In the genomic region with DNA sequence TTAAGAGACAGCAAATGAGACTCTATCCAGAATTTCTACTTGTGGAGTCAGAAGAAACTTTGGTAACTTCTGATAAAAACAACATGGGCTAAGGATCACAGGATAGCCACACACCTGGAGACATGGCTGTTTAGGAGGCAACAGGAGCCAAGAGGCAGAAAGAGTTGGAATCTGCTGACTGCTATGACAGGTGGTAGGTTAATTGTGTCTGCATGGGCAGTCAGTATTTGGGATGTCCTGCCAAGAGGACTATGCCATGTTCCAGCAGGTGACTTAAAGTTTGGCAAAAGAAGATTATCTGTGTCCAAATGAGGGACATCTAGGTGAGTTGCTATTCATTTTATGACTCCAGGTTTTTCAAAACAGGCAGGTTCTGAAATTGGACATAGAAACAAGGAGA, we compare ENCODE assay signal across 27 mouse cellular contexts. TPM values are rescaled to one million over a fixed set of nuclear protein-coding genes. Genes with fewer than 3 reads are reported as not detected.
DNase-seq lines count a peak whose midpoint lies in the region; ATAC-seq lines count a peak whose summit lies in the region.
"Had no signal": no experiment of that assay in that cellular context is flagged by ENCODE, and none has a peak within 500 bp of the region (broad histone marks: within the 10 kb centered on the region; RNA-seq: fewer than 3 reads in every experiment).

No protein-coding gene starts in this region.

- no peak overlapping the region for H3K27ac ChIP-seq in kidney, embryonic 15.5 days
- H3K27ac ChIP-seq: embryonic facial prominence, embryonic 10.5 days; embryonic facial prominence, embryonic 13.5 days; forebrain, embryonic 12.5 days; forebrain, embryonic 15.5 days; heart, embryonic 15.5 days; hindbrain, embryonic 10.5 days; hindbrain, embryonic 13.5 days; intestine, embryonic 15.5 days had no signal

- H3K36me3 ChIP-seq in kidney, embryonic 15.5 days, result no peaks in the 10 kb centered on the region
- H3K36me3 ChIP-seq: embryonic facial prominence, embryonic 10.5 days; embryonic facial prominence, embryonic 13.5 days; forebrain, embryonic 12.5 days; forebrain, embryonic 15.5 days; heart, embryonic 12.5 days; heart, embryonic 15.5 days; hindbrain, embryonic 10.5 days; hindbrain, embryonic 13.5 days; intestine, embryonic 15.5 days had no signal

- no peak for DNase-seq in cerebellum, postnatal 4 days (ENCODE audit: low spot score in 2 of 2)
- DNase-seq in brain, adult 2 months (ENCODE audit: low read depth, low spot score), result peak; percentile 23
- DNase-seq in cerebellum, adult 9-11 months, result peak; percentile 33
- peak; percentile 48 to 61 for DNase-seq in cerebellum, postnatal 25 days
- no peak for DNase-seq in layer of hippocampus, adult 9-10 months (ENCODE audit: low spot score)
- DNase-seq: adrenal gland, postnatal 10 days; adrenal gland, postnatal 36 days; embryo, embryonic 11 days; gastrocnemius, postnatal 25 days; heart, adult 18-20 months; heart, postnatal 10 days; heart, postnatal 36 days; kidney, adult 11 months had no signal

- ATAC-seq in cerebellum, adult (ENCODE audit: insufficient number of reproducible peaks, low FRiP score, low TSS enrichment), result peak; percentile 56; the same call in 1 of the 2 replicates
- ATAC-seq in activated CD4-positive, CD25-positive, alpha-beta regulatory T cell, adult 4 months, result no peak
- ATAC-seq in kidney, embryonic 15.5 days (replicated peaks; ENCODE audit: low FRiP score), result no peak
- ATAC-seq: forebrain, embryonic 15.5 days; hindbrain, embryonic 16.5 days; intestine, embryonic 15.5 days had no signal

- no peaks in the 10 kb centered on the region for H3K4me1 ChIP-seq in kidney, embryonic 15.5 days
- H3K4me1 ChIP-seq: embryonic facial prominence, embryonic 13.5 days; heart, embryonic 12.5 days; heart, embryonic 15.5 days; hindbrain, embryonic 13.5 days; intestine, embryonic 15.5 days had no signal

- no peak overlapping the region for H3K4me3 ChIP-seq in kidney, embryonic 15.5 days (replicated peaks)
- H3K4me3 ChIP-seq: embryonic facial prominence, embryonic 10.5 days; embryonic facial prominence, embryonic 13.5 days; erythroblast, embryonic 14.5 days; forebrain, embryonic 12.5 days; forebrain, embryonic 15.5 days; heart, embryonic 12.5 days; heart, embryonic 15.5 days; hindbrain, embryonic 10.5 days; hindbrain, embryonic 13.5 days; intestine, embryonic 15.5 days had no signal

- no peaks in the 10 kb centered on the region for H3K27me3 ChIP-seq in kidney, embryonic 15.5 days
- H3K27me3 ChIP-seq: embryonic facial prominence, embryonic 13.5 days; forebrain, embryonic 12.5 days; forebrain, embryonic 15.5 days; heart, embryonic 12.5 days; heart, embryonic 15.5 days; hindbrain, embryonic 13.5 days; intestine, embryonic 15.5 days had no signal

- H3K9ac ChIP-seq in kidney, embryonic 15.5 days, result no peak overlapping the region
- H3K9ac ChIP-seq: embryonic facial prominence, embryonic 13.5 days; forebrain, embryonic 12.5 days; forebrain, embryonic 15.5 days; heart, embryonic 12.5 days; heart, embryonic 15.5 days; hindbrain, embryonic 13.5 days; intestine, embryonic 15.5 days had no signal

- no peak overlapping the region for H3K4me2 ChIP-seq in kidney, embryonic 15.5 days
- H3K4me2 ChIP-seq: embryonic facial prominence, embryonic 13.5 days; forebrain, embryonic 12.5 days; forebrain, embryonic 15.5 days; heart, embryonic 12.5 days; heart, embryonic 15.5 days; hindbrain, embryonic 13.5 days; intestine, embryonic 15.5 days had no signal

- H3K9me3 ChIP-seq in kidney, embryonic 15.5 days (replicated peaks), result no peaks in the 10 kb centered on the region
- H3K9me3 ChIP-seq: embryonic facial prominence, embryonic 10.5 days; embryonic facial prominence, embryonic 13.5 days; forebrain, embryonic 12.5 days; forebrain, embryonic 15.5 days; heart, embryonic 12.5 days; heart, embryonic 15.5 days; hindbrain, embryonic 10.5 days; hindbrain, embryonic 13.5 days; intestine, embryonic 15.5 days had no signal

RNA-seq across cellular contexts. Expression of gene Pcdh18, which starts 4.8 kb away (rescaled TPM):
- not detected for polyA plus RNA-seq in activated CD4-positive, CD25-positive, alpha-beta regulatory T cell, adult 4 months (2017; shearing (Covaris generic))
- polyA plus RNA-seq in kidney, embryonic 15.5 days (2015; fragmentation: Nextera tagmentation; extraction: Ambion mirVana), result 46.9 and 48.0 TPM in 2 replicates
- polyA plus RNA-seq: erythroblast, embryonic 14.5 days had no signal

Comparison
In these comparisons a context has a peak if more than half of its experiments do, and no peak if none do; other contexts are left out.
1. DNase-seq: peak in brain, adult 2 months (single experiment), cerebellum, adult 9-11 months (single experiment) and cerebellum, postnatal 25 days (2 of 2); none in cerebellum, postnatal 4 days (0 of 2) and layer of hippocampus, adult 9-10 months (single experiment).
2. RNA of gene Pcdh18, which starts 4.8 kb away (polyA plus RNA-seq): 46.9 to 48.0 TPM in kidney, embryonic 15.5 days; not detected in activated CD4-positive, CD25-positive, alpha-beta regulatory T cell, adult 4 months; every median in the first group is over 10 times any median in the second.